In genomic region chr3:21564211-21564781, GRCm38 (mm10) we compare ENCODE assay signal across 8 mouse cellular contexts.
DNase-seq lines count a peak whose midpoint lies in the region; ATAC-seq lines count a peak whose summit lies in the region.

No protein-coding gene starts in this region.

- peak overlapping the region; percentile 79 for H3K27ac ChIP-seq in forebrain, embryonic 10.5 days
- peak overlapping the region; percentile 84 for H3K27ac ChIP-seq in heart, embryonic 11.5 days (ENCODE audit: low read depth, low read length)
- H3K27ac ChIP-seq in kidney, embryonic 14.5 days (ENCODE audit: low read depth, low read length), result peak overlapping the region; percentile 75; the same call in 1 of the 2 replicates
- peak overlapping the region; percentile 78 for H3K27ac ChIP-seq in limb, embryonic 10.5 days
- no peak overlapping the region for H3K27ac ChIP-seq in neural tube, embryonic 12.5 days

- peak; percentile 42; the same call in 1 of the 2 replicates for ATAC-seq in heart, embryonic 11.5 days (replicated peaks; ENCODE audit: insufficient number of reproducible peaks, low FRiP score, low TSS enrichment)
- peak; percentile 73 for ATAC-seq in kidney, embryonic 14.5 days (ENCODE audit: low FRiP score, low TSS enrichment)
- peak; percentile 66; the same call in 1 of the 2 replicates for ATAC-seq in neural tube, embryonic 12.5 days (ENCODE audit: low FRiP score, low read depth)

- H3K4me1 ChIP-seq in forebrain, embryonic 10.5 days, result peaks cover 28% of the 10 kb centered on the region
- H3K4me1 ChIP-seq in heart, embryonic 11.5 days (ENCODE audit: control insufficient read depth, insufficient read depth, low read length), result peaks cover 12% of the 10 kb centered on the region
- H3K4me1 ChIP-seq in kidney, embryonic 14.5 days (ENCODE audit: control insufficient read depth, insufficient read depth, low read length), result peaks cover 23% of the 10 kb centered on the region
- peaks cover 37% of the 10 kb centered on the region for H3K4me1 ChIP-seq in limb, embryonic 10.5 days
- H3K4me1 ChIP-seq in neural tube, embryonic 12.5 days, result peaks cover 10% of the 10 kb centered on the region

- peak; percentile 19 for DNase-seq in cerebellum, adult 11 months
- peak; percentile 42 for DNase-seq in forebrain, embryonic 10.5 days (ENCODE audit: extremely low spot score, low spot score)
- peak; percentile 68 for DNase-seq in limb, embryonic 10.5 days (ENCODE audit: low spot score)
- peak; percentile 23 for DNase-seq in urinary bladder, postnatal 25 days (ENCODE audit: low spot score)
- DNase-seq in spleen, postnatal 14 days (ENCODE audit: low spot score in 2 of 2), result no peak

- no peak overlapping the region for H3K4me3 ChIP-seq in forebrain, embryonic 10.5 days
- H3K4me3 ChIP-seq in heart, embryonic 11.5 days (ENCODE audit: low read depth, low read length), result no peak overlapping the region
- H3K4me3 ChIP-seq in kidney, embryonic 14.5 days (ENCODE audit: low read length), result no peak overlapping the region
- H3K4me3 ChIP-seq in limb, embryonic 10.5 days, result peak overlapping the region; percentile 10
- H3K4me3 ChIP-seq in neural tube, embryonic 12.5 days, result no peak overlapping the region

- H3K9me3 ChIP-seq in forebrain, embryonic 10.5 days, result no peaks in the 10 kb centered on the region
- H3K9me3 ChIP-seq in heart, embryonic 11.5 days (replicated peaks; ENCODE audit: control insufficient read depth, low read length), result no peaks in the 10 kb centered on the region
- H3K9me3 ChIP-seq in kidney, embryonic 14.5 days (ENCODE audit: control insufficient read depth, low read length), result no peaks in the 10 kb centered on the region
- H3K9me3 ChIP-seq in limb, embryonic 10.5 days (replicated peaks), result no peaks in the 10 kb centered on the region
- H3K9me3 ChIP-seq in neural tube, embryonic 12.5 days, result no peaks in the 10 kb centered on the region

- H3K4me2 ChIP-seq in heart, embryonic 11.5 days, result no peak overlapping the region
- H3K4me2 ChIP-seq in kidney, embryonic 14.5 days (replicated peaks; ENCODE audit: low read depth, low read length), result no peak overlapping the region
- no peak overlapping the region for H3K4me2 ChIP-seq in neural tube, embryonic 12.5 days (replicated peaks)

- no peaks in the 10 kb centered on the region for H3K27me3 ChIP-seq in forebrain, embryonic 10.5 days (ENCODE audit: poor library complexity, severe bottlenecking)
- H3K27me3 ChIP-seq in heart, embryonic 11.5 days (ENCODE audit: control insufficient read depth, insufficient read depth, low read length), result no peaks in the 10 kb centered on the region
- no peaks in the 10 kb centered on the region for H3K27me3 ChIP-seq in kidney, embryonic 14.5 days (ENCODE audit: control insufficient read depth, insufficient read depth, low read length)
- H3K27me3 ChIP-seq in limb, embryonic 10.5 days (ENCODE audit: low read depth, poor library complexity, severe bottlenecking), result no peaks in the 10 kb centered on the region
- no peaks in the 10 kb centered on the region for H3K27me3 ChIP-seq in neural tube, embryonic 12.5 days (replicated peaks)

- WGBS in forebrain, embryonic 10.5 days, result 20% methylated on average over 3 of the region's 3 CpGs
- WGBS in heart, embryonic 11.5 days (ENCODE audit: insufficient replicate concordance), result 17% methylated on average over 3 of the region's 3 CpGs
- 4% methylated on average over 3 of the region's 3 CpGs for WGBS in kidney, embryonic 14.5 days
- 11% methylated on average over 3 of the region's 3 CpGs for WGBS in limb, embryonic 10.5 days
- WGBS in neural tube, embryonic 12.5 days, result 20% methylated on average over 3 of the region's 3 CpGs

- H3K9ac ChIP-seq in heart, embryonic 11.5 days (ENCODE audit: low read depth, low read length), result no peak overlapping the region
- no peak overlapping the region for H3K9ac ChIP-seq in kidney, embryonic 14.5 days (ENCODE audit: low read depth, low read length)
- no peak overlapping the region for H3K9ac ChIP-seq in neural tube, embryonic 12.5 days

- no peaks in the 10 kb centered on the region for H3K36me3 ChIP-seq in forebrain, embryonic 10.5 days (replicated peaks)
- no peaks in the 10 kb centered on the region for H3K36me3 ChIP-seq in heart, embryonic 11.5 days (ENCODE audit: control insufficient read depth, insufficient read depth, low read length)
- no peaks in the 10 kb centered on the region for H3K36me3 ChIP-seq in kidney, embryonic 14.5 days (ENCODE audit: control insufficient read depth, insufficient read depth, low read length)
- no peaks in the 10 kb centered on the region for H3K36me3 ChIP-seq in limb, embryonic 10.5 days
- H3K36me3 ChIP-seq in neural tube, embryonic 12.5 days, result no peaks in the 10 kb centered on the region

Comparison
In these comparisons a context has a peak if more than half of its experiments do, and no peak if none do; other contexts are left out.
1. DNase-seq: peak in cerebellum, adult 11 months (single experiment), forebrain, embryonic 10.5 days (single experiment), limb, embryonic 10.5 days (single experiment) and urinary bladder, postnatal 25 days (single experiment); none in spleen, postnatal 14 days (0 of 2).
2. Peak in every context shown above with its lines, with median percentiles within 50 percentile points of each other: ATAC-seq.